Mouse (Mus musculus) fibroblast of lung, adult 2 months (primary cell): ENCODE results near the gene Bbs2.
A peak's percentile ranks its signal among the peaks of the same experiment; 100 is the strongest.
"Not testable (repeated sequence)": the region's sequence is repeated elsewhere in the genome, so short reads cannot be mapped to it uniquely, and the experiment has no call there.

Experiments used
- DNase-seq: peaks from one replicate; pipeline ENCODE4 v3.0.0-alpha.2; 2011; ENCODE audit warnings: low read depth

Bbs2 gene

GRCm38 (mm10) chr8:94098996-94099395 lies 268 bp upstream of the Bbs2 start:
- DNase-seq, result peak; percentile 8

GRCm38 (mm10) chr8:94094281-94094680 lies 4.4 kb downstream of the Bbs2 start:
- no peak for DNase-seq

GRCm38 (mm10) chr8:94092848-94093247 lies 5.9 kb downstream of the Bbs2 start:
- no peak for DNase-seq

- no peak for DNase-seq
Measured at GRCm38 (mm10) chr8:94089715-94090114, 9.0 kb downstream of the Bbs2 start.

DNA sequence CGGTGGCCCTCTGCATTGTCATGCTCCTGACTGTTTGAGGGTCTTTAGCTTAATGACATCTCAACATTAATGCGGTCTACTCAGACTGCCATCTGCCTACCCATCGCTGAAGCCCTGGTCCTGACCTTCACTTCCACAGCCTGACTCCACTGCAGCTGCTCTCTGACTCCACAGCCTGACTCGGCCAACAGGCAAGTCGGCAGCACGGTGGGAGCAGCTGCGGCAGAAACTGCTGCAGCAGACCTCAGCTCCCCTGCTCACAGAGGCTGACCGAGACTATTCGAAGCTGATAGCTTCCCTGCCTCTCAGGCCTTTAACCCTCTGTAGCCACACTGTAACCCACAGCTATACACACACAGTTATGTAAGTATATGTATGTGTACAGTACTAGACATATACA lies 10.8 kb downstream of the Bbs2 start:
- DNase-seq, result no peak

GRCm38 (mm10) chr8:94076461-94077192 lies 22.1 kb downstream of the Bbs2 start:
- DNase-seq, result no peak

DNA sequence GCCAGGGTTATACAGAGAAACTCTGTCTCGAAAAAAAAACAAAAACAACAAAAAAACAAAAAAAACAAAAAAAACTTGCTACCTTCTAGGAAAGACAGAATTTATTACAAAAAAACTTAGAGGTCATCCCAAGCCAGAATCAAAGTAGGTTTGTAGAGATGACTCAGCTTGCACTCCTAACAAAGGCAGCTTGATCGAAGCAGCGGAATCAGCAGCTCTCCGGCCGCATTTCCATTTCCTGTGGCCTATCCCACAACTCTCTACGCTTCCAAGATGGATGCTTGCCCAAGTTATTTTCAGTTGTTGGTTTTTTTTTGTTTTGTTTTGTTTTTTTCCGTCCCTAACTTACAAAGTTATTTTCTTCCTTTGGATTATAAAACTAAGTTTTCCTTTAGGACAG lies 29.9 kb downstream of the Bbs2 start:
- DNase-seq, result peak; percentile 23

DNA sequence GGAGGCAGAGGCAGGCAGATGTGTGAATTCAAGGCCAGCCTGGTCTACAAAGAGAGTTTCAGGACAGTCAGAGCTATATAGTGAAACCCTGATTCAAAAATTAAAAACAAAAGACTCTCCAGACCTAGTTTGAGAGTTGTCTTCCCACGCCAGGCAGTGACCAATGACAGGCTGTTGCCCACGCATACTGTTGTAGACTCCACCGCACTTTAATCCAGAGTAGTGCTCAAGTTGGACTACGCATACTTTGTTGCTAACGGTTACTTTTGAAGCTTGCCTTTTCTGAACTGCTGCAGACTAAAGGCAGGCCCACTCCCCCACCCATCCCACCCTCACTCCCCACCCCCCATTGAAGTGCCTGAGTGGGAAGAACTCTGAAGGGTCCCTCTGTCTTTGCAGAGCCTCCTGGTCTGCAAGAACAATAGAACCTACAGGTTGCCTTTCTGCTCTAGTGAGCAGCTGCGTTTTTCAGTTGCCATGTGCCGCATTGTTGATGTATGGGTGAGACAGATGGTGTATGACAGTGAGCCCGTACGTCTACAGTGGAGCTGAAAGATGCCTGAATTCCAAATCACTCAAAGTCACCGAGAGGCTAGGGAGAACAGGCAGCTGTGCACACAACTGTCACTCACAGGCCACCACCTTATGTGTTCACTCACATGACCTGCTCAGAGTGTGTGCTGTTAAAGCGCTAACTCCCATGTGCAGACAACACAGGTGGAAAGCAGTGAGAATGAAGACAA lies 32.4 kb downstream of the Bbs2 start:
- no peak for DNase-seq

- peak; percentile 15 for DNase-seq
Measured at GRCm38 (mm10) chr8:94057157-94057854, 41.4 kb downstream of the Bbs2 start.

- DNase-seq, result no peak
Measured at GRCm38 (mm10) chr8:94052696-94053095, 46.0 kb downstream of the Bbs2 start.

DNA sequence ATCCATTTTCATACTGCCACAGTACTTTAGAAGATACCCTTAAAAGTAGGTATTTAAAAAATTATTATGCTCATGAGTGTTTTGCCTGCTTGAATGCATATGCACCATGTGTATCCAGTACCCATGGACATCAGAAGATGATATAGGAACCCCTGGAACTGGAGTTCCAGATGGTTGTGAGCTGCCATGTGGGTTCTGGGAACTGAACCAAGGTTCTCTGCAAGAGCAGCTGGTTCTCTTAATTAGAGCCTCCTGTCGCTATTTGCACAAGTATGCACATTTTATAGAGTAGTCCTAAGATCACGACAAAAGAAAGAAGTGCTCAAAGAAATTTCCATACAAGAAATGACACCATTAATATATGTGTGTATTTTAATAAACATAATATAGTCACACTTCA lies 50.9 kb downstream of the Bbs2 start:
- DNase-seq, result no peak

DNA sequence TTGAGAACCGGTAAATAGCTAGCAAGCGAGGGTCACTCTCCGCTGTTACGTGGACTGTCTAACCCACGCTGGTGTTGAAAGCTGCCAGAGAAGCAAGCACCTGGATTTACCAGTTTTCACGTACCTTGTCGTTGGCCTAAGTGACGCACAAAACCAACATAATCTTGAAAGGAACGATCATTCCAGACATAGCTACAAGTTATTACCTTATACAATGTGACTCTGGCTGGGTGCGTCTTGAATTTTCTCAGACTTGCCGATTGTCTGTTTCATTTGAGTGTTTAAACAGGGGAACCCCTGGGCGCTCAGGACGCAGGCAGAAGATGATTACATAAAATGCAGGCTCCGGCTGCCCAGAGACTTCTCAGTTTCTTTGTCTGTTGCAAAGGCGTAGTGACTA lies 60.9 kb downstream of the Bbs2 start:
- no peak for DNase-seq

DNA sequence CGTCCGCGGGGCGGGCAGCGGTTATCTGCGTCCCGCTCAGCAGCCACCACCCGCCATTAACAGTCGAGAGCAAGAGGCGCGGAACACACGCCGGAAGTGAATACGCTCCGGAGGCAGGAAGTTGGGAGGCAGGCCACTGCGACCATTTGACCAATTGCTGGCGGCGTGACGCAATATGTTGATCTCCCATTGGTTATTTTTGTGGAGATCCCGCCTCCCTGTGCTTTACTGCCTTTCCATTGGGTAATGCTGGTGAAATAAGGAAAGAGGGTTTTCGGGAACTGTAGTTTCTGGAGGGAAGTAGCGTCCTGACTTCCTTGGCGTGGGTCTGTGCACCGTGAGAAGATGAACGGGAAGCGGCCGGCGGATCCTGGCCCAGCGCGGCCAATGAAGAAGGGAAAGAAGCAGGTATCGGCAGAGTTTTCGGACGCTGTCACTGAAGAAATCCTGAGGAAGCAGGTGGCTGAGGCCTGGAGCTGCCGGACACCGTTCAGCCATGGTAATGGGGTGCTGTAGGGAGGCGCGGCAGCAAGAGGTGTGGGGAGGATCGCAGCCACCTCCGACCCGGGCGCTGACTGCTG lies 61.7 kb downstream of the Bbs2 start, which contains the start of the genes Nudt21 and Ogfod1:
TSS of gene Nudt21 (minus strand) at position 88 of the 581 bp plus-strand sequence.
TSS of gene Ogfod1 (plus strand) at position 255 of the 581 bp plus-strand sequence.
- peak; percentile 100 for DNase-seq

- not testable (repeated sequence) for DNase-seq
Measured at GRCm38 (mm10) chr8:94036541-94036940, 62.2 kb downstream of the Bbs2 start.

DNA sequence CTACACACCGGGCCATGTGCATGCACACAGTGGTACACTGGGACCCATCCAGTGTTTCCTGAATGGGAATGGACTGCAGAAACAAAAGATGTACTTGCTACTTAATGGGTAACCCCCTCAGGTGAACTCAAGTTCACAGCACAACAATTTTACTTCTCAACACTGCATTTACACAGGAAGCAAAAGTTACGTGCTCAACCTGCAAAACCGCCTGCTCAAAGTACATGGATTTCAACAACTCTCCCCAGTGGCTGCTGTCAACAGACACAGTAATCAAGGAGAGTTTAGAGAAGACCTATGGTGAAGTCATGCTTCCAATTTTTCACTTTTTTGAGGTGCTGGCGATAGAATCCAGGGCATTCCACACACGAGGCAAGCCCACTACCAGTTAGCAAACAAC lies 63.5 kb downstream of the Bbs2 start:
- DNase-seq, result no peak

DNA sequence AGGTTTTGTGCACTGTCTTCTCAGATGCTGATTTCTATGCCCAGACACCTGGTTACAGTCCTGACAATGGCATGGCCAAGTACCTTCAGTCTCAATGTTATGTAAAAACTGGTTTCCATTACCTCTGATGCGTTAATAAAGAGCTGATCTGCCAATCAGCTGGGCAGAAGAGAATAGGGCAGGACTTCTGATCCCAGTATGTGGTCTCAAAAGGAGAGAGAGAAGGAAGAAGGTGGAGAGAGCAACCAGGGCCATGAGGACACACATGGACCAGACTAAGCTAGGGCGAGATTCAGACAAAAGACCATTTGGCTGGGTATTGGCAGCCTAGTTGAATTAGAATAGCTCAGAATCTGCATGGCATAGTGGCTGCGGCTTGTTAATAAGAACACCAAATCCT lies 65.1 kb downstream of the Bbs2 start:
- DNase-seq, result no peak

DNA sequence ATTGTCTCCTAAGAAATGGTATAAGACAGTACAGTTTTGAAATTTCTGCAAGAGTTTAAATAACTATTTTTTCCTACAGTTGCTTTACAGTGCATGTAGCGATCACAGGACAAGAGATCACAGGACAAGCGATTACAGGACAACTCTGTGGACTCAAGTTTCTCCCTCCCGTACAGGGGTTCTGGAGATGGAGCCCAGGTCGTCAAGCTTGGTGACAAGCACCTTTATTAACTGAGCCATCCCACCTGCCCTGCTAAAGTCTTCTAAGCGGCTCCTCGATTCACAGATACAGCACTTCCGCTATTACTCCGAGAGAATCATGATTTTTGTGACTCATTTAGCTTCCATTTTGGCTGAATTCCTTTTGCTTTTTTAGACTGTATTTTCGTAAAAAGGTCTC lies 69.0 kb downstream of the Bbs2 start:
- DNase-seq, result no peak

- no peak for DNase-seq
Measured at GRCm38 (mm10) chr8:94023916-94024315, 74.8 kb downstream of the Bbs2 start.
